Mouse (Mus musculus): ENCODE measurements at regions not wholly inside any gene's neighbourhood (a gene's known extent, or its start where the extent isn't known, plus 50 kb on each side); places are given as distances from the start of the nearest gene placed in this dataset.

GRCm38 (mm10) chr6:117775304-117776050 is 65.5 kb upstream of the Zfp637 start:
- intact Hi-C loops (cut with DNase I) = no loop called here
- no peak overlapping the region for H3K27ac ChIP-seq
- H3K4me3 ChIP-seq = no peak overlapping the region
- no peak for TF ChIP-seq CTCF (IDR thresholded peaks at IDR 0.05)
- DNase-seq = no peak

GRCm38 (mm10) chr6:117778027-117778426 is 63.0 kb upstream of the Zfp637 start:
- Histone ChIP-seq H3K4me3 (no peak overlapping the region), H3K27ac (peak overlapping the region; percentile 68)
- intact Hi-C loops (cut with DNase I) = no loop called here
- DNase-seq = no peak
- no peak for TF ChIP-seq CTCF (IDR thresholded peaks at IDR 0.05)

- DNase-seq = peak; percentile 40
- Histone ChIP-seq H3K4me3 (no peak overlapping the region), H3K27ac (peak overlapping the region; percentile 74)
- intact Hi-C loops (cut with DNase I) = no loop called here
- TF ChIP-seq CTCF (IDR thresholded peaks at IDR 0.05) = no peak
Observed at GRCm38 (mm10) chr6:117778481-117778880, 62.5 kb upstream of the Zfp637 start.

- no peak overlapping the region for H3K4me3 ChIP-seq
- no peak for DNase-seq
- peak overlapping the region; percentile 74 for H3K27ac ChIP-seq
- intact Hi-C loops (cut with DNase I) = no loop called here
- TF ChIP-seq CTCF (IDR thresholded peaks at IDR 0.05) = no peak
Observed at GRCm38 (mm10) chr6:117779020-117779419, 62.0 kb upstream of the Zfp637 start.

GRCm38 (mm10) chr6:117788580-117789540 is 52.1 kb upstream of the Zfp637 start:
- TF ChIP-seq CTCF (IDR thresholded peaks at IDR 0.05) = no peak
- Histone ChIP-seq H3K4me3 (no peak overlapping the region), H3K27ac (0 out of 2 replicates have a peak overlapping the region, but pooled peaks have one; percentile 12)
- peak; percentile 48 for DNase-seq
- intact Hi-C loops (cut with DNase I) = no loop called here

GRCm38 (mm10) chr6:117790581-117790980 is 50.4 kb upstream of the Zfp637 start:
- no peak overlapping the region for H3K4me3 ChIP-seq
- intact Hi-C loops (cut with DNase I) = no loop called here

More at GRCm38 (mm10) chr6:117790581-117790980, 50.4 kb upstream of the Zfp637 start:
- no peak for DNase-seq
- no peak overlapping the region for H3K27ac ChIP-seq
- TF ChIP-seq CTCF (IDR thresholded peaks at IDR 0.05) = no peak

All from gastrocnemius, adult 2 months (tissue).